Mouse (Mus musculus) forebrain, embryonic 12.5 days (tissue): ENCODE results near the gene Tmem101. TPM values are rescaled to one million over a fixed set of nuclear protein-coding genes. Genes with fewer than 3 reads are reported as not detected.
A peak's percentile ranks its signal among the peaks of the same experiment; 100 is the strongest.

Source experiments
- ATAC-seq: fragments of 200-750 bp; cut with Nextera tagmentation; 2 replicates; pipeline ENCODE4 v1.8.0; 2017; ENCODE audit warnings: moderate TSS enrichment; ENCODE audit not compliant: low FRiP score
- H3K27ac ChIP-seq: fragments of 300-500 bp; sonication (generic); 2 replicates; pipeline ENCODE4 v1.5.1; 2016; ENCODE audit warnings: mild to moderate bottlenecking
- H3K27me3 ChIP-seq: fragments of 300-500 bp; sonication (generic); 2 replicates; pipeline ENCODE4 v1.6.1; 2016; ENCODE audit warnings: mild to moderate bottlenecking
- H3K36me3 ChIP-seq: fragments of 300-500 bp; sonication (generic); replicated peaks from 2 replicates; pipeline ENCODE4 v1.6.1; 2016; ENCODE audit warnings: mild to moderate bottlenecking
- H3K4me1 ChIP-seq: fragments of 300-500 bp; sonication (generic); 2 replicates; pipeline ENCODE4 v1.6.1; 2016
- H3K4me2 ChIP-seq: fragments of 300-500 bp; sonication (generic); 2 replicates; pipeline ENCODE4 v1.6.1; 2016; ENCODE audit warnings: mild to moderate bottlenecking, moderate library complexity
- H3K4me3 ChIP-seq: fragments of 300-500 bp; sonication (generic); replicated peaks from 2 replicates; pipeline ENCODE4 v1.5.1; 2016; ENCODE audit warnings: mild to moderate bottlenecking
- H3K9ac ChIP-seq: fragments of 300-500 bp; sonication (generic); 2 replicates; pipeline ENCODE4 v1.6.1; 2016; ENCODE audit warnings: mild to moderate bottlenecking
- H3K9me3 ChIP-seq: fragments of 300-500 bp; sonication (generic); 2 replicates; pipeline ENCODE4 v1.6.1; 2016
- WGBS: fragments of 180-500 bp; shearing (Covaris S2); methylation state at CpG from one replicate; pipeline ENCODE4 v1.1.7; 2016; 5-methylcytosine and 5-hydroxymethylcytosine counted together
- polyA plus RNA-seq: library from polyadenylated mRNA; unstranded; fragments of >200 nt; fragmentation: Nextera tagmentation; extraction: Ambion mirVana; gene quantifications from 2 replicates; pipeline ENCODE4 v1.2.1, GENCODE M21; 2016

The Tmem101 gene
- polyA plus RNA-seq, result 35.7 and 36.3 TPM in 2 replicates

DNA sequence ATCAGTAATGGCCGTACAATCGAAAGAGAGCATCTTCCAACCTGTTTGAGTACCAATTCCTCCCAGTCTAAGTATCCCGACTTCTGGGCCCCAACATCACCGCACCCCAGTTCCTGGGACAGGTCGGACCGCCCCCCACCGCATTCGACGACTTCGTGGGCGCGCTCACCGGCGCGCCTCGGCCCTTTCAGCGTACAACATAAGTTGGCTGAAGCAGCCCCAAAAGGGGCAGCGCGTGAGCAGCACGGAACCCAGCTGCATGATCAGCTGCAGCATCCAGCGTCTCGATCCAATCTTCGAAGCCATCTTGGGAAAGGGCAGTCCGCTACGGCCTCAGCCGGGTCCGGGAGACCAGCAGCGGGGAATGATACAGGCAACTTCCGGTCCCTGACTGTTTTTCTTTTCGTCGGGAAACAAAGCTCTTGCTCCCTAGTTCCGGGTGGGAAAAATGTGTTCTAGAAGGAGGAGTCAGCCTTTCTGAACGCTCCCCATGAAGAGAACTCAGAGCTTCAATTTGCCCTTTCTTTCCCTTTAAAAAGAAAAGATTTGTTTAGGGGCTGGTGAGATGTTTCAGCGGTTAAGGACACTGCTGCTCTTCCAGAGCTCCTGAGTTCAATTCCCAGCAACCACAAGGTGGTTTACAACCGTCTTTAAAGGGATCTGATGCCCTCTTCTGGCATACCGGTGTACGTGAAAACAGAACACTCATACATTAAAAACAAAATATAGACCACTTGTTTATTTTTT is at the start of gene Tmem101:
TSS of gene Tmem101 (minus strand) at position 366 of the 747 bp plus-strand sequence.
- under 1% methylated on average over 37 of the region's 37 CpGs for WGBS
- peak; percentile 85 for ATAC-seq
- Histone ChIP-seq H3K27ac (peak within 1 kb of the TSS; percentile 83), H3K9me3 (no peaks in the 10 kb centered on the region), H3K4me1 (peaks cover 11% of the 10 kb centered on the region), H3K36me3 (peaks cover 22% of the 10 kb centered on the region), H3K27me3 (no peaks in the 10 kb centered on the region), H3K9ac (peak within 1 kb of the TSS; percentile 87), H3K4me3 (peak within 1 kb of the TSS; percentile 80), H3K4me2 (peak within 1 kb of the TSS; percentile 84)

DNA sequence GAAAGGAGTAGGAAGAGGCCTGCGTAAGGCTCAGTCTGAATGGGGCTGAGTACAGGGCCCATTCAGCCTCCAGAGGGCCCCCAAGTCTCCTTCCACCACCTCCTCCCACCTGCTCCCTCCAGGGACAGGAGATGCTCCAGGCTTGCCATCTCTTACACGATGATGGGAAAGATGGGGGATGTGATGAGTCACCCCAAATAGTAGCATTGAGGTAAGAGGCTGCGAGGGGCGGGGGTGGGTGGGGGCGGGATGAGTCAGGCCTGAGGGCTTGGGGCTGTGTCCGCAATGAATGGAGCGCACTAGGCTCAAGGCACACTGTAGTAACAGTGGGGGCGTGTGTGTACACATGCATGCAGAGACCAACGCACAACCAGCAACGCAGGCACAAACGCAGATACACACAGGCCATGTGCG is 45.2 kb upstream of the Tmem101 start:
- peaks cover 97% of the 10 kb centered on the region for H3K36me3 ChIP-seq
- H3K27me3 ChIP-seq, result no peaks in the 10 kb centered on the region; the same call in 1 of the 2 replicates
- H3K27ac ChIP-seq, result no peak overlapping the region
- no peak overlapping the region for H3K9ac ChIP-seq
- H3K4me3 ChIP-seq, result no peak overlapping the region
- ATAC-seq, result no peak
- H3K9me3 ChIP-seq, result no peaks in the 10 kb centered on the region
- WGBS, result 79% methylated on average over 12 of the region's 12 CpGs
- H3K4me2 ChIP-seq, result no peak overlapping the region
- 0 out of 2 replicates have a peak, but pooled peaks cover 2% of the 10 kb centered on the region for H3K4me1 ChIP-seq

DNA sequence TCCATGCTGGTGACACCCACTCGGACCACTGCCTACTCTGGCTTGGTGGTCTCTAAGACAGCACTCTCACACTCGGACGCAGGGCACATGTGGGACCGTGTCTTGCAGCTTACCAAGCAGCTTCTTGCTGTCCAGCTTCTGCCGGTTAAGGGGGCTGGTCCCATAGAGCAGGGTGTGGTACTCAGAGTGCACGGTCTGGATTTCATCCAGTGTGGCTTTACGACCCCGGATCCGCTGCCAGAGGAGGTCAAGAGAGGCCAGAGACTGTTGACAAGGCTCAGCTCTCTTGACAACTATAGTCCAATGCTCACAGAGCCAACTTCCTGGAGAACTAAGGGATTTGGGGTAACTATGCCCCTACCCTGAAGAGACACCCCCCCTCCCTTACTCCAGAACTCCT is 43.7 kb upstream of the Tmem101 start:
- WGBS, result 87% methylated on average over 9 of the region's 9 CpGs
- no peaks in the 10 kb centered on the region for H3K4me1 ChIP-seq

DNA sequence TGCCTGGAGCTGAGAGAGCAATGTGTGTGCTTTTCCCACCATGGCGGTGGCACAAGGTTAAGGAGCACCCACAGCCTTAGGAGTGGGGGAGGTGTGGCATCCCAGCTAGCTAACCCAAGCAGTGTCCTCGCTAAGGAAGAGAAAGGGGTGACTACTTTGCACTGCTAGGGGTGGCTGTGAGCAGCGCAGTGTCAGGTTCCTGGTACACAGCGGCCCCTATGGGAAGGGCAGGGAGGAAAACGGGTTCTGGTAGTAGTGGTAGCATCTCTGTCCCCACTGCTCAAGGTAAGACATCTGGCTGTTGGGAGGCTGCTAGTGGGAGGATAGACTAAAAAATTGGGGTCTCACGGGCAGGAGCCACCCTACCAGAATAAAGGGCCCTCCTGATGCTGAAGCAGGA is 42.0 kb upstream of the Tmem101 start:
- no peak overlapping the region for H3K4me3 ChIP-seq
- no peak overlapping the region for H3K27ac ChIP-seq
- H3K9me3 ChIP-seq, result no peaks in the 10 kb centered on the region
- H3K9ac ChIP-seq, result no peak overlapping the region
- H3K4me1 ChIP-seq, result no peaks in the 10 kb centered on the region
- no peaks in the 10 kb centered on the region for H3K27me3 ChIP-seq
- peaks cover 99% of the 10 kb centered on the region for H3K36me3 ChIP-seq
- WGBS, result 70% methylated on average over 6 of the region's 6 CpGs
- no peak overlapping the region for H3K4me2 ChIP-seq
- ATAC-seq, result no peak

More for the DNA sequence above, 43.7 kb upstream of the Tmem101 start:
- Histone ChIP-seq H3K27me3 (no peaks in the 10 kb centered on the region), H3K9me3 (no peaks in the 10 kb centered on the region), H3K27ac (no peak overlapping the region), H3K4me3 (no peak overlapping the region), H3K36me3 (peaks cover 98% of the 10 kb centered on the region), H3K4me2 (no peak overlapping the region), H3K9ac (no peak overlapping the region)
- no peak for ATAC-seq

DNA sequence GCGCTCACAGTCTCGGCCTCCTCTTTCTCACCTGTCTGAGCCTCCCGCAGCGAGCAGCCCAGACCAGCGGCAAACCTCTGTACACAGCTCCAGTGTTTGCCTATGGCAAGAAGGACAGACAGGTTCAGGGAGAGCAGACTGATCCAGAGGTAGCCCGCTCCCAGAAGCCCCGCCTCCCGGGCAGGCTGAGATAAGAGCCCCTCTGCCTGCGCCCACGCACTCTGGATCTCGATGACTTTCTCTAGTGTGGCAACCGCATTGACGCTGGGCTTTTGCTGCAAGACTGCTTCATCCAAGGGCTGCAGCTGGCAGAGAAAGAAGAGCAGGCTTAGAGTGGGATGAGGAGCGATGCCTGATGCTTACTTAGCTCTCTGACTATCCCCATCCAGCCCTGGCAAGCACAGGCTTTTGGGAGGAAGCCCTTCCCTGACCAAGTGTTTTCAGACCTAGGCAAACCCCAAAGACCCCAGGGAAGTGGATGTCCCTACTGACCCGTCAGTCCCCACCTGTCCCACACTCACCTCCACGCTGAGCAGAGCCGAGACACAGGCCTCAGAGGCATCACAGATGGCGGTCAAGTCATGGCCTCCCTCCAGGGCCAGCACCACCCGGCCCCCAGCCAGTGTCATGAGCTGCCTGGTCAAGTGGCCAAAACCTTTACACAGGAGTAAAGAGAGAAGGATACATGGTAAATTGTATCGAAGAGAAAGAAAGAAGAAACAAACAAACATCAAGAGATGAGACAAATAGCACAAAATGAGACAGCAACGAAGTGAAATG is 40.0 kb upstream of the Tmem101 start:
- no peak overlapping the region for H3K27ac ChIP-seq
- H3K36me3 ChIP-seq, result peaks cover 83% of the 10 kb centered on the region
- no peak for ATAC-seq
- H3K4me2 ChIP-seq, result no peak overlapping the region
- no peaks in the 10 kb centered on the region for H3K9me3 ChIP-seq
- no peak overlapping the region for H3K4me3 ChIP-seq
- 91% methylated on average over 21 of the region's 21 CpGs for WGBS
- H3K27me3 ChIP-seq, result no peaks in the 10 kb centered on the region
- H3K4me1 ChIP-seq, result peaks cover 3% of the 10 kb centered on the region
- no peak overlapping the region for H3K9ac ChIP-seq

DNA sequence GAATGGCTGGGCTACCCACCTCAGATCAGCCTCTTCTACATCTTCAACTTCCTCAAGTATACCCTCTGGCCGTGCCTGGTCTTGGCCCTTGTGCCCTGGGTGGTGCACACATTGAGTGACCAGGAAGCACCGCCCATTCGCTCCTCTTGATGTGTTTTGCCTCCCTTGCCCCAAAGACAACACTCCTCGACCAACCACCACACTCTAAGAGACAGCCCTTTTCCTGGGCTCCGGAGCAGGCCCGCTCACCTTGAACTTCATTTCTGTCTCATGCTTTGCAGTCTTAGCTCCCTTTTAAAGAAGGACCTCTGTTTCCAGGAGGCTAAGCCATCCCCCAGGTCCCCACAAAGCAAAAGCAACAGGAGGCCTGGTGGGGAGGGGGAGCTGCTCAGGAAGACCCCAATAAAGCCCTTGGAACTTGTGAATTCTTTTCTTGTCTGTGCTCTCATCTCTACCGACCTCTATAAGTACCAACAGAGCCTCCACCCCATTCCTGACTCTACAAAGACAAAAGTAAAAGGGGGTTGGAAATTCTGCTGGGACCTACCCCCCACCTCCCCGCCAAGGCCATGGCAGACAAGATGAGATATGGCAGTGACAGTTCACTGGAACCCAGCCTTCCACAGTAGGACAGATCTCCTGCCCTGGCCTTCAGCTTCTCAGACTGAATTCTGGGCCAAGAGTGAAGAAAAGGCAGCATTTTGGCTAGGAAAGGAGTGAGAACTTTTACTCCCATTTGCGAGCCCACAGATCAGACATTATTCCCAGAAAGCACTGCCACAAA is 37.6 kb upstream of the Tmem101 start:
- H3K27me3 ChIP-seq, result no peaks in the 10 kb centered on the region
- H3K36me3 ChIP-seq, result peaks cover 59% of the 10 kb centered on the region
- H3K27ac ChIP-seq, result no peak overlapping the region
- H3K9me3 ChIP-seq, result no peaks in the 10 kb centered on the region
- H3K4me1 ChIP-seq, result peaks cover 21% of the 10 kb centered on the region
- no peak overlapping the region for H3K9ac ChIP-seq
- WGBS, result 87% methylated on average over 9 of the region's 9 CpGs
- no peak for ATAC-seq
- no peak overlapping the region for H3K4me2 ChIP-seq
- no peak overlapping the region for H3K4me3 ChIP-seq

DNA sequence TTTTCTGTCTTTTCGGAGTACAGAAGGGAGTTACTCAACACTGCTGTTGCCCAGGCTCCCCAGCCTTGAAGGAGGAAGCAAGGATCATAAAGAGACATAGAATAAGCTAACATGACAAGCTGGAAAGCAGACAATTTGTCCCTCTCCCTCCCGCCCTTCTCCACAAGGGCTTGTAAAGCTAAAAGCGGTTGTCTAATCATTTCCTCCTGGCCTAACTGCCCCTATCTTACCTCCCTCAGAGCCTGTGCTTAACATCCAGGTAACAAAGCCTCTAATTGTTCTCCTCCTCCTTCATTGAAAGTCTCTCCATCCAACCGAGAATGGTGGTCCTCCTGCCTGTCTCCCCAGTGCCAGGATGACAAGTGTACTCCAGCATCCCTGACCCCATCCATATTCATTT is 34.6 kb upstream of the Tmem101 start:
- H3K36me3 ChIP-seq, result peaks cover 30% of the 10 kb centered on the region
- ATAC-seq, result no peak
- peak overlapping the region; percentile 58; the same call in 1 of the 2 replicates for H3K4me3 ChIP-seq
- 0 out of 2 replicates have a peak overlapping the region, but pooled peaks have one; percentile 38 for H3K9ac ChIP-seq
- peak overlapping the region; percentile 72 for H3K4me2 ChIP-seq
- no peak overlapping the region for H3K27ac ChIP-seq
- WGBS, result 42% methylated on average over 4 of the region's 4 CpGs
- H3K27me3 ChIP-seq, result no peaks in the 10 kb centered on the region
- peaks cover 21% of the 10 kb centered on the region for H3K4me1 ChIP-seq
- H3K9me3 ChIP-seq, result no peaks in the 10 kb centered on the region

DNA sequence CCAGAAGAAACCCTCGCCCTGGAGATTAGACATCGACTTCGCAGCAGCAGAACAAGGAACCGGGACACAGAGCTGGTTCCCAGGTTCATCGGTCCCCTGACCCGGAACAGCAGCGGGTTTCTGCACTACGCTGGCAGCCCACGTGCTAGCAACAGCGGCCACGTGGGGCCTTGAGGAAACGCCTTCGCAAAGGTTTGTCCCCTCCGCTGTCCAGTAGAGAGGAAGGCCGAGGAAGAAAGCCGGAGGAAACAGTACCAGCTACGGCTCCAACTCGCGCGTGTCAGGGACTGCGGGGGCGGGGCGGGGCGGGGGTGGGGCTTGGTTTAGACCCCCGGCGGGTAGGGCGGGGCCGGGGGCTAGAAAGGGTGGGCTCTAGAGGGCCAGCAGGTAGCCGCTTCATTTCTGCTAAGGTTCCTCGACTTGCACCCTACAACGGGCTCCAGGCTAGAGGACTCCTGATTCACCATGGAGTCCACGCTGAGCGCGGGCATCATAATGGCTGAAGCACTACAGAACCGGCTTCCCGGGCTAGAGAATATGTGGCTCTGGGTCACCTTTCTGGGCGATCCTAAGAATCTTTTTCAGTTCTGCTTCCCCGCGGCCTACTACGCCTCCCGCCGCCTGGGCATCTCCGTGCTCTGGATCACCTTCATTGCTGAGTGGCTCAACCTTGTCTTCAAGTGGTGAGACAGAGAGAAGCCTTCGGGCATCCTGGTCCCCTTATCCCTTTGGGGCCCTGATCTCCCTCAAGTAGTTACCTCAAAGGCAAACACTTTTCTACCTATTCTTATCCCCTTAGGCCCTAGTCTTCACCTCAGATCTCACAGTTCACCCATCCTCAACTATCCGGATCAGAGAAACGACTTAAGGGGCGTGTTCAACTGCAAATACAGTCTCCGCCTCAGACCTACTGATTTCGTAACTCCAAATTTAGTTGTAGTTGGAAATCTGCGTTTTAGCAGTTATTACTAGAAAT is 33.5 kb upstream of the Tmem101 start, which contains the start of gene G6pc3:
TSS of gene G6pc3 (plus strand) at position 160 of the 976 bp plus-strand sequence.
- peak; percentile 77 for ATAC-seq
- Histone ChIP-seq H3K36me3 (peaks cover 19% of the 10 kb centered on the region), H3K4me1 (peaks cover 24% of the 10 kb centered on the region), H3K27ac (peak within 1 kb of the TSS; percentile 75), H3K4me2 (peak within 1 kb of the TSS; percentile 72), H3K9me3 (no peaks in the 10 kb centered on the region), H3K9ac (peak within 1 kb of the TSS; percentile 68), H3K4me3 (peak within 1 kb of the TSS; percentile 58), H3K27me3 (no peaks in the 10 kb centered on the region)
- 3% methylated on average over 45 of the region's 50 CpGs for WGBS

DNA sequence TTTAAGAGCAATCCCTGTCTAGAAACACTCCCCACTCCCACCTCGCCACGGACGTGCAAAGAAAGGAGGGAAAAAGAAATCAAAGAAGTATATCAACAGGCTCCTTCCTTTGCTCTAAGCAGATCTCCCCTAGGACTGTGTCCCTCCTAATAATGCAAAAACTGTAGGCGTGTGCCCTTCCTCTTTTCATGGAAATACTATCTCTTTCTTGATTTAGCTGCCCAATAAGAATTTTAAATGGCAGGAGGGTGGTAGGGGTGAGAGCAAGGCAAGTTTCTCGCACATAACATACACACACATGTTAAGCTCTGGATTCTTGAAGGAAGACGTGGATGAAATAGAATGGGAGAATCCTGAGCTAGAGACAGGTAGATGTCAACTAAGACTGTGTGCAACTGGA is 32.8 kb upstream of the Tmem101 start:
- H3K9me3 ChIP-seq, result no peaks in the 10 kb centered on the region
- H3K4me1 ChIP-seq, result peaks cover 28% of the 10 kb centered on the region
- H3K4me3 ChIP-seq, result peak overlapping the region; percentile 58
- H3K27me3 ChIP-seq, result no peaks in the 10 kb centered on the region
- peak overlapping the region; percentile 68; the same call in 1 of the 2 replicates for H3K9ac ChIP-seq
- H3K4me2 ChIP-seq, result peak overlapping the region; percentile 72
- peaks cover 11% of the 10 kb centered on the region for H3K36me3 ChIP-seq
- 62% methylated on average over 6 of the region's 6 CpGs for WGBS
- no peak overlapping the region for H3K27ac ChIP-seq
- no peak for ATAC-seq

DNA sequence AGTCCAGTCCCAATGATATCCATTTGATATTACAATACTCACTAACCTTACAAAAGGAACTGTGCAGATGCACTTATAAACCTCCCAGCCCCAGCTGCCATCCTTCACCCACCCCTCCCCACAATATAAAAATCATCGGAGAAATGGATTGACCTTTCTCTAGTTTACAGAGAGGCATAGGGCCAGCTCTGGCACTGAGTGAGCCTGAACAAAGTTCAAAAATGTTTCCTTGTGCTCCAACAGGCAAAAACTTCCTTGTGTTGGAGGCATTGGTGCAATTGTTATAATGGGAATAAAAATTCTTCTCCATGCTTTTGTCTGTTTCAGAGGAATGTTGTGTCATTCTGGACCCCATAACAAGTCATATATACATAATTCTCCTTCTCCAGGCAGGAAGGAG is 30.0 kb upstream of the Tmem101 start:
- 86% methylated on average over 1 of the region's 1 CpGs for WGBS
- Histone ChIP-seq H3K4me2 (no peak overlapping the region), H3K36me3 (peaks cover 11% of the 10 kb centered on the region), H3K9me3 (no peaks in the 10 kb centered on the region), H3K4me1 (peaks cover 37% of the 10 kb centered on the region), H3K9ac (no peak overlapping the region), H3K27me3 (no peaks in the 10 kb centered on the region), H3K27ac (no peak overlapping the region), H3K4me3 (no peak overlapping the region)
- ATAC-seq, result no peak

DNA sequence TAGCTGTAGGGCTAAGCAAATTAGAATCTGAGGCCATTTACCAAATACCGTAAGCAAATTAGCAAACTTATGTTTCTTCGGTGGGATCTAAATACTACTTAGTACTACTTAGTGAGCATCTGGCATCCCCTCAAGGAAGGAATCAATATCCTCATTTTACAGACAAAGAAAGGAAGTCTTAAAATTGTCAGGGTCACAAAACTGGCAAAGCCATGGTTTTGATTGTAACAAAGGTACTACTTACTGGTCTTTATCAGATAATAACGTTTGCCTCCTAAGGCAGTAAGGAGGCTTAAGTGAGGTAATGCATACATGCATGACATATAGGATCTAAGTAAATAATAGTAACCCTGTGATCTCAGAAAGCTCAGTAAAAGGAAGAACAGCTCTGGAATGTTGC is 29.5 kb upstream of the Tmem101 start:
- WGBS, result 58% methylated on average over 3 of the region's 3 CpGs
- Histone ChIP-seq H3K4me3 (peak overlapping the region; percentile 90), H3K36me3 (peaks cover 17% of the 10 kb centered on the region), H3K27me3 (no peaks in the 10 kb centered on the region), H3K9ac (no peak overlapping the region), H3K4me2 (peak overlapping the region; percentile 78), H3K9me3 (no peaks in the 10 kb centered on the region), H3K27ac (peak overlapping the region; percentile 96), H3K4me1 (peaks cover 31% of the 10 kb centered on the region)
- ATAC-seq, result no peak
